Mouse (Mus musculus) ES-E14 (cell line): Measurements from ENCODE around the gene Echdc2. TPM values are rescaled to one million over a fixed set of nuclear protein-coding genes. Genes with fewer than 3 reads are reported as not detected.

Experiments used
- DNase-seq: peaks from one replicate; pipeline ENCODE4 v3.0.0-alpha.2; 2013; ENCODE audit warnings: low read depth, low spot score
- H3K27ac ChIP-seq: 2 replicates; pipeline ENCODE4 v1.5.1; 2012; ENCODE audit warnings: low read depth, mild to moderate bottlenecking, low read length, moderate library complexity, mixed read lengths; ENCODE audit not compliant: poor library complexity, insufficient read depth, severe bottlenecking
- H3K36me3 ChIP-seq: 2 replicates; pipeline ENCODE4 v1.6.1; 2012; ENCODE audit warnings: mild to moderate bottlenecking, low read length, moderate library complexity, mixed read lengths; ENCODE audit not compliant: control insufficient read depth, poor library complexity, insufficient read depth, severe bottlenecking
- H3K4me1 ChIP-seq, 2 experiments: fragments of 150-350 bp in 1 of 2; sonication (generic) in 1 of 2; 2 replicates each; pipeline ENCODE4 v1.6.1; 2012; ENCODE audit warnings: low read length in 2 of 2, mild to moderate bottlenecking in 1 of 2, mixed read lengths in 1 of 2; ENCODE audit not compliant: control insufficient read depth in 2 of 2, insufficient read depth in 2 of 2, poor library complexity in 1 of 2
- H3K4me3 ChIP-seq, 2 experiments: fragments of 150-350 bp in 1 of 2; sonication (generic) in 1 of 2; 2 replicates each; pipeline ENCODE4 v1.5.1; 2012; ENCODE audit warnings: low read length in 2 of 2, low read depth in 1 of 2, mild to moderate bottlenecking in 1 of 2, mixed read lengths in 1 of 2; ENCODE audit not compliant: insufficient read depth in 1 of 2, poor library complexity in 1 of 2, severe bottlenecking in 1 of 2
- H3K9ac ChIP-seq: 2 replicates; pipeline ENCODE4 v1.6.1; 2012; ENCODE audit warnings: low read depth, mild to moderate bottlenecking, low read length, mixed read lengths; ENCODE audit not compliant: poor library complexity, insufficient read depth, severe bottlenecking
- H3K9me3 ChIP-seq: fragments of 150-350 bp; sonication (generic); 2 replicates; pipeline ENCODE4 v1.6.1; 2012; ENCODE audit warnings: low read depth, mild to moderate bottlenecking, low read length; ENCODE audit not compliant: control insufficient read depth, insufficient read depth
- CHD2 ChIP-seq: IDR thresholded peaks from 2 replicates; pipeline ENCODE4 v1.6.1; 2014; ENCODE audit warnings: mild to moderate bottlenecking, low read depth, low read length, inconsistent platforms
- HCFC1 ChIP-seq: IDR thresholded peaks from 2 replicates; pipeline ENCODE4 v1.6.1; 2012; ENCODE audit warnings: low read length, inconsistent platforms, borderline replicate concordance; ENCODE audit not compliant: insufficient read depth
- MAFK ChIP-seq: IDR thresholded peaks from 2 replicates; pipeline ENCODE4 v1.6.1; 2014; ENCODE audit warnings: mild to moderate bottlenecking, low read depth, low read length, inconsistent platforms; ENCODE audit not compliant: insufficient read depth
- ZC3H11A ChIP-seq: IDR thresholded peaks from 2 replicates; pipeline ENCODE4 v1.6.1; 2012; ENCODE audit warnings: low read depth, mild to moderate bottlenecking, inconsistent platforms, low read length, borderline replicate concordance
- ZNF384 ChIP-seq: IDR thresholded peaks from 2 replicates; pipeline ENCODE4 v1.6.1; 2012; ENCODE audit warnings: low read depth, low read length, inconsistent platforms
- in situ Hi-C, 2 experiments: fragments of 600-800 bp; cut with MboI; formaldehyde crosslinking; loops; one replicate each; pipeline ENCODE4 v1.15.1; 2025; ENCODE audit warnings: low sequenced_read_pairs in 2 of 2, inconsistent platforms in 1 of 2; ENCODE audit not compliant: unreplicated experiment in 2 of 2
- total RNA-seq: library from RNA; depleted of rRNA; stranded (reverse); fragments of 300-350 nt; gene quantifications from 2 replicates; pipeline ENCODE4 v1.2.3, GENCODE M21; 2012; rRNA removed

The Echdc2 gene
- total RNA-seq: 37.9 and 50.8 TPM in 2 replicates

DNA sequence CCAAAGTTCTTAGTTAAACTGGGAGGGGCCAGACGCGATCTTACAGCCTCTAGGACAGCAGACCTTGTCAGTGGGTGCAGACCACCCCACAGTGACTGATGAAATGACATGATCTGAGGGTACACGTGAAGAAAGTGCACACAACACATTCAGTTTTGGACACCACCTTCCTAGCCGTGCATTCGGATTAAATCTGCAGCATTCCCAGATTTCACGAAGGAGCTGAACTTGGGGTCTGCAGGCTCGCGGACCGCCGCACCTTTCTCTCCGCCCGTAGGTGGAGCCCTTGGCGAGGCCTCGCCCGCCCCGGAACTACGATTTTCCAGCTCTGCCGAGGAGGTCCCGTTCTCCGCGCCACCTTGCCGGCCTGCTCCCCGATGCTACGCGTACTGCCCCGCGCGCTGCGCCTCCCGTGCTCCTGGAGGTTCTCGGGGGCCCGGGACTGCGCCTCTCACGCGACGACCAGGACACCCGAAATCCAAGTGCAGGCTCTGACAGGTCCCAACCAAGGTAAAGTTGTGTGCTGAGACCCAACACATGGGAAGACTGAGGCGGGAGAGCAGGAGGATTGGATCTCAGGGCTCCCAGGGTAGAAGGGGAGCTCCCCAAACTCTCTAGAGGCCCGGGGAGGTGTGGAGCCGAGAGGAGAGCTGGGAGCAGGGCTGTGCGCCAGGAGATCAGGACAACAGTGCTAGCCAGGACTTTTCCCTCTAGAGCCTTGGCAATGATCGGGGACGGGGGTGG, at the start of gene Echdc2:
TSS of gene Echdc2 (plus strand) at position 286 of the 744 bp plus-strand sequence.
- Histone ChIP-seq H3K9me3 (no peaks in the 10 kb centered on the region), H3K36me3 (peaks cover 6% of the 10 kb centered on the region; the same call in 1 of the 2 replicates), H3K27ac (no peak within 1 kb of the TSS), H3K4me3 (peak within 1 kb of the TSS; percentile 77 to 82), H3K9ac (peak within 1 kb of the TSS; percentile 80), H3K4me1 (peaks cover 0 to 7% of the 10 kb centered on the region in 2 experiments; a peak in 1 of 4 replicates)
- in situ Hi-C loops: no loop called here
- no peak for DNase-seq
- TF ChIP-seq HCFC1: 0 out of 2 replicates have a peak, but pooled peaks have one; percentile 11
- TF ChIP-seq MAFK: no peak

DNA sequence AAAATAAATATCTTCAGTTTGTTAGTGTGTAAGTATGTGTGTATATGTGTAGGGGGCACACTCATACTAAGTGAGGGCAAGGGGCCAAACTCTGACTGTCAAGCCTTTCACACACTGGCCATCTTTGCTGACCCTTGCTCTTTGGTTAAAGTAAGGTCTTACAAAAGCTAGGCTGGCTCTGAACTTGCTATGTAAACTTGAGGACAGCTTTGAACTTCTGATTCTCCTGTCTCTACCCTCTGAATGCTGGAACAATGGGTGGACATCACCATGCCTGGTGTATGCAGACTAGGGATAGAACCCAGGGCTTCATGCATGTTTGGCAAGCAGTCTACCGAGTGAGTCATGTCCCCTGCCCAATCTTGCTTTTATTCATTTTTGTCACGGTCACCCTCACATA, 48.8 kb upstream of the Echdc2 start:
- H3K9me3 ChIP-seq: no peaks in the 10 kb centered on the region
- no peak overlapping the region for H3K27ac ChIP-seq
- H3K36me3 ChIP-seq: no peaks in the 10 kb centered on the region
- no peak for TF ChIP-seq ZNF384
- TF ChIP-seq ZC3H11A: no peak
- no peak for TF ChIP-seq CHD2
- no peak for TF ChIP-seq MAFK
- TF ChIP-seq HCFC1: no peak
- no peak for DNase-seq
- no peaks in the 10 kb centered on the region for H3K4me1 ChIP-seq
- no peak overlapping the region for H3K4me3 ChIP-seq
- in situ Hi-C loops: no loop called here
- H3K9ac ChIP-seq: no peak overlapping the region

DNA sequence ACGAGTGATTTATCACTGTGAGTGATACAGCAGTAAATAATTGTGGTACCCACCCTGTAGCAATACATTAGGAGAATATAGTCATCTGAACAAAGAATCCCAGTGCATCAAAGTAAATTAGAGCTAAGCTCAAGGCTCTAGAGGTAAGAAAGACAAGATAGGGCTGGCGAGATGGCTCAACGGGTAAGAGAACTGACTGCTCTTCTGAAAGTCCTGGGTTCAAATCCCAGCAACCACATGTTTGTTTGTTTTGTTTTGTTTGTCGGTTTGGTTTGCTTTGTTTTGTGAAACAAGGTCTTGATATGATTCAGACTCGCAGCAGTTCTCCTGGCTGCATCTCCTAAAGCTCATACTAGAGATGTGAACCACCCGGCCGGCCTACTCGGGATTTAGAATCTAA, 47.7 kb upstream of the Echdc2 start:
- Histone ChIP-seq H3K9ac (no peak overlapping the region; the same call in 1 of the 2 replicates), H3K9me3 (no peaks in the 10 kb centered on the region), H3K36me3 (no peaks in the 10 kb centered on the region), H3K27ac (no peak overlapping the region), H3K4me3 (peak overlapping the region; percentile 65 to 92), H3K4me1 (no peaks in the 10 kb centered on the region)
- DNase-seq: no peak
- TF ChIP-seq CHD2 (no peak), ZNF384 (no peak), ZC3H11A (no peak), HCFC1 (no peak), MAFK (no peak)
- in situ Hi-C loops: no loop called here

DNA sequence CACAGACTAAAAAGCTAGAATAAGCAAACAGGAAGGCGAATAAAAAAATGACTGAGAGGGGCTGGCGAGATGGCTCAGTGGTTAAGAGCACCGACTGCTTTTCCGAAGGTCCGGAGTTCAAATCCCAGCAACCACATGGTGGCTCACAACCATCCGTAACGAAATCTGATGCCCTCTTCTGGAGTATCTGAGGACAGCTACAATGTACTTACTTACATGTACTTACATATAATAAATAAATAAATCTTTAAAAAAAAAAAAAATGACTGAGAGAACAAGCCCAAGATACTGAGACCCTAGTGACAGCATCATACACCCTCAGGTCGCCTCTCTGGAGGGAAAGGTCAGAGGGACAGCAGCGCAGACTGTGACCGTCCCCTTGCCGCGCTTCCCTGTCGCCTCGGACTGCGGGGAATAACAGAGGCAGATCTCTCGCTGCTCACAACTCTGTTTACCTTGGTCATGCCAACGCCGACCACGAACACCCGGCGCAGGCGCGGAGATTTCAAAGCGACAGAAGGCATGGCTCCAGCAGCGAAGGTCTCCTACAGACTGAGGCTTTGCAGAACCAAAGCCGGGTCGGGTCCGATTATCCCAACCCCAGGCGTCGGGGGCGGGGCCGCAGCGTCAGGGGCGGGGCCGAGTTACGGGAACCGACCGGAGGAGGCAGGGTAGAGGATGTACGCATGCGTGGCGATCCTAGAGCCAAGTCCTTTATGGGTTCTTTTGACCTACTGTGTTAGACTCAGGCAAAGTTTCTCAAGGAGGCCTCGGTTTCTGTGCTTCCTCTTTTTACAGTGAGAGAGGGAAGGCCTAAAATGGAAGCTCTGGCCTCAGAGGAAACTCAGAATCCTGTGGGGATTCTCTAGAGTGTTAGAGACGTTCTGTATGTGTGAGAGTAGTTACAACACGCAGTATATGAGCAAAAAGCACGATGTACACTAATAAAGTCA, 47.0 kb upstream of the Echdc2 start:
- Histone ChIP-seq H3K9me3 (no peaks in the 10 kb centered on the region), H3K4me3 (peak overlapping the region; percentile 65 to 92), H3K4me1 (no peaks in the 10 kb centered on the region), H3K9ac (peak overlapping the region; percentile 86), H3K27ac (peak overlapping the region; percentile 32; the same call in 1 of the 2 replicates), H3K36me3 (no peaks in the 10 kb centered on the region)
- in situ Hi-C loops: no loop called here
- DNase-seq: peak; percentile 96
- TF ChIP-seq ZNF384 (no peak), HCFC1 (no peak), CHD2 (no peak), MAFK (no peak), ZC3H11A (no peak)
